Mouse (Mus musculus) forebrain, embryonic 15.5 days (tissue): Measurements from ENCODE around the gene Ttc21b. TPM values are rescaled to one million over a fixed set of nuclear protein-coding genes. Genes with fewer than 3 reads are reported as not detected.
A peak's percentile ranks its signal among the peaks of the same experiment; 100 is the strongest.
"Not testable (repeated sequence)": the region's sequence is repeated elsewhere in the genome, so short reads cannot be mapped to it uniquely, and the experiment has no call there.

Experiments used
- ATAC-seq: fragments of 200-750 bp; cut with Nextera tagmentation; replicated peaks from 2 replicates; pipeline ENCODE4 v1.8.0; 2017; ENCODE audit warnings: mild to moderate bottlenecking, moderate TSS enrichment, moderate library complexity
- H3K27ac ChIP-seq: fragments of 300-500 bp; sonication (generic); replicated peaks from 2 replicates; pipeline ENCODE4 v1.5.1; 2015; ENCODE audit warnings: mild to moderate bottlenecking, inconsistent platforms
- H3K27me3 ChIP-seq: fragments of 300-500 bp; sonication (generic); 2 replicates; pipeline ENCODE4 v1.6.1; 2015; ENCODE audit warnings: inconsistent platforms
- H3K36me3 ChIP-seq: fragments of 300-500 bp; sonication (generic); 2 replicates; pipeline ENCODE4 v1.6.1; 2015; ENCODE audit warnings: mild to moderate bottlenecking, inconsistent platforms
- H3K4me1 ChIP-seq: fragments of 300-500 bp; sonication (generic); 2 replicates; pipeline ENCODE4 v1.6.1; 2015; ENCODE audit warnings: inconsistent platforms
- H3K4me2 ChIP-seq: fragments of 300-500 bp; sonication (generic); replicated peaks from 2 replicates; pipeline ENCODE4 v1.6.1; 2015; ENCODE audit warnings: mild to moderate bottlenecking, inconsistent platforms
- H3K4me3 ChIP-seq: fragments of 300-500 bp; sonication (generic); 2 replicates; pipeline ENCODE4 v1.5.1; 2015; ENCODE audit warnings: mild to moderate bottlenecking, inconsistent platforms
- H3K9ac ChIP-seq: fragments of 300-500 bp; sonication (generic); replicated peaks from 2 replicates; pipeline ENCODE4 v1.6.1; 2015; ENCODE audit warnings: mild to moderate bottlenecking, inconsistent platforms
- H3K9me3 ChIP-seq: fragments of 300-500 bp; sonication (generic); 2 replicates; pipeline ENCODE4 v1.6.1; 2016; ENCODE audit warnings: inconsistent platforms
- WGBS: fragments of 180-500 bp; shearing (Covaris S2); methylation state at CpG from one replicate; pipeline ENCODE4 v1.1.7; 2015; ENCODE audit warnings: mixed read lengths; 5-methylcytosine and 5-hydroxymethylcytosine counted together
- polyA plus RNA-seq: library from polyadenylated mRNA; unstranded; fragments of >200 nt; fragmentation: Nextera tagmentation; extraction: Ambion mirVana; gene quantifications from 2 replicates; pipeline ENCODE4 v1.2.1, GENCODE M21; 2015

The Ttc21b gene
- polyA plus RNA-seq, 1 experiment from 2014 or later = 13.4 TPM

- no peaks in the 10 kb centered on the region for H3K9me3 ChIP-seq
- no peaks in the 10 kb centered on the region for H3K4me1 ChIP-seq
- 77% methylated on average over 5 of the region's 5 CpGs for WGBS
- ATAC-seq = 0 out of 2 replicates have a peak, but pooled peaks have one; percentile 38
- H3K27ac ChIP-seq = no peak overlapping the region; the same call in 1 of the 2 replicates
- H3K4me2 ChIP-seq = no peak overlapping the region
- H3K36me3 ChIP-seq = peaks cover 6% of the 10 kb centered on the region; the same call in 1 of the 2 replicates
- no peak overlapping the region for H3K4me3 ChIP-seq
- no peaks in the 10 kb centered on the region for H3K27me3 ChIP-seq
- no peak overlapping the region for H3K9ac ChIP-seq
Measured at GRCm38 (mm10) chr2:66190157-66190556, 66.3 kb downstream of the Ttc21b start.

- H3K9ac ChIP-seq, H3K36me3 ChIP-seq, H3K27ac ChIP-seq, H3K27me3 ChIP-seq, H3K9me3 ChIP-seq, H3K4me2 ChIP-seq, H3K4me3 ChIP-seq, H3K4me1 ChIP-seq, ATAC-seq: not testable (repeated sequence)
- 97% methylated on average over 12 of the region's 12 CpGs for WGBS
Measured at GRCm38 (mm10) chr2:66189197-66189596, 67.2 kb downstream of the Ttc21b start.

- Histone ChIP-seq H3K4me3 (no peak overlapping the region), H3K4me2 (no peak overlapping the region), H3K9ac (no peak overlapping the region), H3K4me1 (no peaks in the 10 kb centered on the region), H3K27me3 (no peaks in the 10 kb centered on the region), H3K36me3 (no peaks in the 10 kb centered on the region; the same call in 1 of the 2 replicates), H3K27ac (no peak overlapping the region), H3K9me3 (no peaks in the 10 kb centered on the region)
- 65% methylated on average over 6 of the region's 6 CpGs for WGBS
- ATAC-seq = no peak
Measured at GRCm38 (mm10) chr2:66187520-66187919, 68.9 kb downstream of the Ttc21b start.

- Histone ChIP-seq H3K36me3 (no peaks in the 10 kb centered on the region; the same call in 1 of the 2 replicates), H3K4me3 (no peak overlapping the region), H3K4me1 (peaks cover 8% of the 10 kb centered on the region), H3K9ac (no peak overlapping the region), H3K27me3 (no peaks in the 10 kb centered on the region), H3K27ac (no peak overlapping the region), H3K4me2 (no peak overlapping the region), H3K9me3 (no peaks in the 10 kb centered on the region)
- peak; percentile 51 for ATAC-seq
- 85% methylated on average over 7 of the region's 7 CpGs for WGBS
Measured at GRCm38 (mm10) chr2:66184431-66185164, 71.8 kb downstream of the Ttc21b start.

GRCm38 (mm10) chr2:66180293-66180692 is 76.1 kb downstream of the Ttc21b start:
- Histone ChIP-seq H3K36me3 (no peaks in the 10 kb centered on the region), H3K9ac (no peak overlapping the region)
- ATAC-seq = peak; percentile 21; the same call in 1 of the 2 replicates

GRCm38 (mm10) chr2:66179782-66180181 is 76.6 kb downstream of the Ttc21b start:
- H3K27ac ChIP-seq = peak overlapping the region; percentile 21; the same call in 1 of the 2 replicates
- 22% methylated on average over 10 of the region's 10 CpGs for WGBS
- H3K9ac ChIP-seq = no peak overlapping the region
- H3K9me3 ChIP-seq = no peaks in the 10 kb centered on the region
- H3K4me3 ChIP-seq = no peak overlapping the region
- no peaks in the 10 kb centered on the region for H3K27me3 ChIP-seq
- no peak; the same call in 1 of the 2 replicates for ATAC-seq
- peak overlapping the region; percentile 23 for H3K4me2 ChIP-seq
- H3K36me3 ChIP-seq = no peaks in the 10 kb centered on the region
- H3K4me1 ChIP-seq = peaks cover 34% of the 10 kb centered on the region

More at GRCm38 (mm10) chr2:66180293-66180692, 76.1 kb downstream of the Ttc21b start:
- WGBS = 21% methylated on average over 10 of the region's 10 CpGs
- Histone ChIP-seq H3K4me2 (peak overlapping the region; percentile 8; the same call in 1 of the 2 replicates), H3K4me3 (no peak overlapping the region), H3K27me3 (no peaks in the 10 kb centered on the region), H3K27ac (peak overlapping the region; percentile 32), H3K4me1 (peaks cover 34% of the 10 kb centered on the region), H3K9me3 (no peaks in the 10 kb centered on the region)

GRCm38 (mm10) chr2:66178848-66179215 is 77.6 kb downstream of the Ttc21b start:
- no peak for ATAC-seq
- Histone ChIP-seq H3K27me3 (no peaks in the 10 kb centered on the region), H3K4me1 (peaks cover 34% of the 10 kb centered on the region), H3K9me3 (no peaks in the 10 kb centered on the region), H3K27ac (peak overlapping the region; percentile 76), H3K4me3 (no peak overlapping the region), H3K9ac (no peak overlapping the region), H3K36me3 (no peaks in the 10 kb centered on the region), H3K4me2 (peak overlapping the region; percentile 9)
- 19% methylated on average over 5 of the region's 5 CpGs for WGBS

- WGBS = 12% methylated on average over 9 of the region's 9 CpGs
- Histone ChIP-seq H3K4me2 (peak overlapping the region; percentile 32), H3K9me3 (no peaks in the 10 kb centered on the region), H3K4me3 (no peak overlapping the region), H3K9ac (no peak overlapping the region), H3K27ac (peak overlapping the region; percentile 76), H3K36me3 (no peaks in the 10 kb centered on the region), H3K4me1 (peaks cover 34% of the 10 kb centered on the region), H3K27me3 (no peaks in the 10 kb centered on the region)
- peak; percentile 65 for ATAC-seq
Measured at GRCm38 (mm10) chr2:66177886-66178847, 78.2 kb downstream of the Ttc21b start.

- H3K27ac ChIP-seq = peak overlapping the region; percentile 76
- no peak; the same call in 1 of the 2 replicates for ATAC-seq
- 72% methylated on average over 7 of the region's 7 CpGs for WGBS
- no peaks in the 10 kb centered on the region for H3K27me3 ChIP-seq
- no peaks in the 10 kb centered on the region for H3K36me3 ChIP-seq
- H3K4me1 ChIP-seq = peaks cover 34% of the 10 kb centered on the region
- no peaks in the 10 kb centered on the region for H3K9me3 ChIP-seq
- no peak overlapping the region for H3K4me2 ChIP-seq
- no peak overlapping the region for H3K9ac ChIP-seq
- H3K4me3 ChIP-seq = no peak overlapping the region
Measured at GRCm38 (mm10) chr2:66177017-66177416, 79.4 kb downstream of the Ttc21b start.

GRCm38 (mm10) chr2:66173134-66173533 is 83.3 kb downstream of the Ttc21b start:
- Histone ChIP-seq H3K4me1 (peaks cover 13% of the 10 kb centered on the region), H3K4me2 (no peak overlapping the region), H3K9me3 (no peaks in the 10 kb centered on the region), H3K4me3 (no peak overlapping the region), H3K27ac (peak overlapping the region; percentile 33; the same call in 1 of the 2 replicates), H3K36me3 (no peaks in the 10 kb centered on the region), H3K27me3 (no peaks in the 10 kb centered on the region), H3K9ac (no peak overlapping the region)
- 52% methylated on average over 5 of the region's 5 CpGs for WGBS
- ATAC-seq = peak; percentile 67

- H3K9ac ChIP-seq = no peak overlapping the region
- no peaks in the 10 kb centered on the region for H3K9me3 ChIP-seq
- no peak for ATAC-seq
- no peaks in the 10 kb centered on the region for H3K36me3 ChIP-seq
- 97% methylated on average over 3 of the region's 3 CpGs for WGBS
- no peaks in the 10 kb centered on the region for H3K27me3 ChIP-seq
- no peaks in the 10 kb centered on the region for H3K4me1 ChIP-seq
- H3K27ac ChIP-seq = no peak overlapping the region
- no peak overlapping the region for H3K4me3 ChIP-seq
- no peak overlapping the region for H3K4me2 ChIP-seq
Measured at GRCm38 (mm10) chr2:66171643-66172042, 84.8 kb downstream of the Ttc21b start.

- Histone ChIP-seq H3K27me3 (no peaks in the 10 kb centered on the region), H3K27ac (no peak overlapping the region), H3K4me3 (no peak overlapping the region), H3K9ac (no peak overlapping the region), H3K36me3 (no peaks in the 10 kb centered on the region), H3K9me3 (no peaks in the 10 kb centered on the region), H3K4me2 (no peak overlapping the region), H3K4me1 (no peaks in the 10 kb centered on the region)
- no peak for ATAC-seq
- 85% methylated on average over 11 of the region's 11 CpGs for WGBS
Measured at GRCm38 (mm10) chr2:66170721-66171120, 85.7 kb downstream of the Ttc21b start.
